14 mouse cellular contexts compared by ENCODE assay signal in genomic region chr16:52464597-52464996, GRCm38 (mm10).
"Had no signal": no experiment of that assay in that cellular context is flagged by ENCODE, and none has a peak within 500 bp of the region (broad histone marks: within the 10 kb centered on the region; RNA-seq: fewer than 3 reads in every experiment).

No protein-coding gene starts in this region.

- ATAC-seq: lung, postnatal 0 days had no signal

- DNase-seq: kidney, adult 11 months; kidney, adult 9 months; kidney, postnatal 36 days; lung, adult 2 months; midbrain, embryonic 14.5 days; retina, postnatal 1 day; thymus, adult 2 months; thymus, postnatal 36 days had no signal

- H3K4me3 ChIP-seq: limb, embryonic 10.5 days; liver, embryonic 15.5 days; midbrain, embryonic 10.5 days; neural tube, embryonic 12.5 days had no signal

- H3K36me3 ChIP-seq: limb, embryonic 10.5 days; liver, embryonic 15.5 days; midbrain, embryonic 10.5 days; neural tube, embryonic 12.5 days had no signal

- H3K27ac ChIP-seq: kidney, postnatal 0 days; limb, embryonic 10.5 days; liver, embryonic 15.5 days; midbrain, embryonic 10.5 days; neural tube, embryonic 12.5 days had no signal

- H3K27me3 ChIP-seq: liver, embryonic 15.5 days; neural tube, embryonic 12.5 days had no signal

- H3K4me1 ChIP-seq: limb, embryonic 10.5 days; liver, embryonic 15.5 days; midbrain, embryonic 10.5 days; neural tube, embryonic 12.5 days had no signal
